8 mouse cellular contexts compared by ENCODE assay signal in the genomic region with DNA sequence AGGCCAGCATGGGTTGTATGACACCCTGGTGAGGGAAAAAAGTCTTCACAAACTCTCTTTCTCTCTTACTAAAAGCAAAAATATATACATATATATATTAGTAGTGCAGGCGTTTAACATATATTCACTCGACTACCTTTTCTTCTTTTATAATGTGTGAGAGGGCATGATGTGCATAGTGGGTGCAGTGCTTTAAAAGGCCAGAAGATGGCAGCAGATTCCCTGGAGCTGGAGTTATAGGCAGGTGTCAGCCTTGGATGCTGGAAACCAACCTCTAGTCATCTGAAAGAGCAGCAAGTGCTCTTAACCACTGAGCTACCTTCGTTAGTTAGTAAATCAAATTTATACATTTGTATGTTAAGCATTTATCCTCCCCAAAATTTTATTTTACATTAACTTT. TPM values are rescaled to one million over a fixed set of nuclear protein-coding genes. Genes with fewer than 3 reads are reported as not detected.
A peak's percentile ranks its signal among the peaks of the same experiment; 100 is the strongest.
DNase-seq lines count a peak whose midpoint lies in the region; TF ChIP-seq lines count a peak whose summit lies in the region.

No protein-coding gene starts in this region.

- H3K9me3 ChIP-seq in ES-Bruce4 (replicated peaks; ENCODE audit: control insufficient read depth, insufficient read depth, low read length, poor library complexity, severe bottlenecking): no peaks in the 10 kb centered on the region
- H3K9me3 ChIP-seq in limb, embryonic 10.5 days (replicated peaks): no peaks in the 10 kb centered on the region

- H3K4me1 ChIP-seq in ES-Bruce4 (ENCODE audit: control insufficient read depth, insufficient read depth, low read length): no peaks in the 10 kb centered on the region
- H3K4me1 ChIP-seq in limb, embryonic 10.5 days: 0 out of 2 replicates have a peak, but pooled peaks cover 3% of the 10 kb centered on the region

- no peak overlapping the region for H3K9ac ChIP-seq in ES-Bruce4 (ENCODE audit: low read depth, poor library complexity, severe bottlenecking)

- no peak overlapping the region for H3K27ac ChIP-seq in ES-Bruce4 (ENCODE audit: insufficient read depth, low read length)
- no peak overlapping the region for H3K27ac ChIP-seq in limb, embryonic 10.5 days

- H3K4me3 ChIP-seq in ES-Bruce4 (ENCODE audit: low read depth, low read length): no peak overlapping the region
- H3K4me3 ChIP-seq in limb, embryonic 10.5 days: no peak overlapping the region

- peak; percentile 76 for TF ChIP-seq CTCF in ES-Bruce4 (IDR thresholded peaks at IDR 0.05; ENCODE audit: low read depth, low read length)

- no peak for TF ChIP-seq EP300 in ES-Bruce4 (IDR thresholded peaks at IDR 0.05; ENCODE audit: insufficient read depth, low read depth, low read length)

- H3K36me3 ChIP-seq in ES-Bruce4 (ENCODE audit: control insufficient read depth, insufficient read depth, low read length, poor library complexity, severe bottlenecking): peaks cover 4% of the 10 kb centered on the region
- peaks cover 74% of the 10 kb centered on the region for H3K36me3 ChIP-seq in limb, embryonic 10.5 days

- DNase-seq in layer of hippocampus, adult 11-12 months (ENCODE audit: low spot score): peak; percentile 41
- no peak for DNase-seq in layer of hippocampus, adult 9-10 months (ENCODE audit: low spot score)
- DNase-seq in adrenal gland, adult 8-10 months: peak; percentile 16
- peak; percentile 22 for DNase-seq in embryo, embryonic 11.5 days (ENCODE audit: low read depth, low spot score)
- peak; percentile 48 for DNase-seq in limb, embryonic 10.5 days (ENCODE audit: low spot score)
- peak; percentile 36 for DNase-seq in right cerebral cortex, postnatal 14 days
- DNase-seq in ovary, postnatal 14 days (ENCODE audit: low spot score): no peak

- TF ChIP-seq POLR2A in ES-Bruce4 (IDR thresholded peaks at IDR 0.05; ENCODE audit: insufficient read depth, low read length): no peak

- no peaks in the 10 kb centered on the region for H3K27me3 ChIP-seq in ES-Bruce4 (ENCODE audit: control insufficient read depth, insufficient read depth, low read length, poor library complexity, severe bottlenecking)
- H3K27me3 ChIP-seq in limb, embryonic 10.5 days (ENCODE audit: low read depth, poor library complexity, severe bottlenecking): no peaks in the 10 kb centered on the region

- 88% methylated on average over 3 of the region's 3 CpGs for WGBS in limb, embryonic 10.5 days

RNA-seq across cellular contexts. Expression of a gene that starts 40.8 kb away (rescaled TPM):
- 19.7 and 29.1 TPM in 2 replicates for polyA plus RNA-seq in ES-Bruce4 (2011; ENCODE audit: insufficient read depth, insufficient read length, low read depth, missing spikeins)
- total RNA-seq in adrenal gland, adult 8-10 months (2022): 100 to 1,000 TPM in 3 of 4 experiments, 10 to 100 TPM in 1; 81.7 to 106 (median 104) TPM
- polyA plus RNA-seq in limb, embryonic 10.5 days (2016; fragmentation: Nextera tagmentation; extraction: Ambion mirVana): 92.7 and 96.2 TPM in 2 replicates

RNA-seq across cellular contexts. Expression of a gene that starts 58.6 kb away (rescaled TPM):
- 310 and 356 TPM in 2 replicates for polyA plus RNA-seq in ES-Bruce4 (2011; ENCODE audit: insufficient read depth, insufficient read length, low read depth, missing spikeins)
- total RNA-seq in adrenal gland, adult 8-10 months (2022): 100 to 1,000 TPM; 137 to 303 (median 206) TPM
- polyA plus RNA-seq in limb, embryonic 10.5 days (2016; fragmentation: Nextera tagmentation; extraction: Ambion mirVana): 28.6 and 39.7 TPM in 2 replicates

RNA-seq across cellular contexts. Expression of a gene that starts 58.8 kb away (rescaled TPM):
- polyA plus RNA-seq in ES-Bruce4 (2011; ENCODE audit: insufficient read depth, insufficient read length, low read depth, missing spikeins): 37.4 and 39.4 TPM in 2 replicates
- total RNA-seq in adrenal gland, adult 8-10 months (2022): 10 to 100 TPM; 26.2 to 50.5 (median 35.0) TPM
- 13.5 and 14.7 TPM in 2 replicates for polyA plus RNA-seq in limb, embryonic 10.5 days (2016; fragmentation: Nextera tagmentation; extraction: Ambion mirVana)

Comparison
In these comparisons a context has a peak if more than half of its experiments do, and no peak if none do; other contexts are left out.
1. DNase-seq: peak in layer of hippocampus, adult 11-12 months (single experiment), adrenal gland, adult 8-10 months (single experiment), embryo, embryonic 11.5 days (single experiment), limb, embryonic 10.5 days (single experiment) and right cerebral cortex, postnatal 14 days (single experiment); none in layer of hippocampus, adult 9-10 months (single experiment) and ovary, postnatal 14 days (single experiment).